Mouse (Mus musculus): ENCODE measurements around the gene Ksr2.

DNA sequence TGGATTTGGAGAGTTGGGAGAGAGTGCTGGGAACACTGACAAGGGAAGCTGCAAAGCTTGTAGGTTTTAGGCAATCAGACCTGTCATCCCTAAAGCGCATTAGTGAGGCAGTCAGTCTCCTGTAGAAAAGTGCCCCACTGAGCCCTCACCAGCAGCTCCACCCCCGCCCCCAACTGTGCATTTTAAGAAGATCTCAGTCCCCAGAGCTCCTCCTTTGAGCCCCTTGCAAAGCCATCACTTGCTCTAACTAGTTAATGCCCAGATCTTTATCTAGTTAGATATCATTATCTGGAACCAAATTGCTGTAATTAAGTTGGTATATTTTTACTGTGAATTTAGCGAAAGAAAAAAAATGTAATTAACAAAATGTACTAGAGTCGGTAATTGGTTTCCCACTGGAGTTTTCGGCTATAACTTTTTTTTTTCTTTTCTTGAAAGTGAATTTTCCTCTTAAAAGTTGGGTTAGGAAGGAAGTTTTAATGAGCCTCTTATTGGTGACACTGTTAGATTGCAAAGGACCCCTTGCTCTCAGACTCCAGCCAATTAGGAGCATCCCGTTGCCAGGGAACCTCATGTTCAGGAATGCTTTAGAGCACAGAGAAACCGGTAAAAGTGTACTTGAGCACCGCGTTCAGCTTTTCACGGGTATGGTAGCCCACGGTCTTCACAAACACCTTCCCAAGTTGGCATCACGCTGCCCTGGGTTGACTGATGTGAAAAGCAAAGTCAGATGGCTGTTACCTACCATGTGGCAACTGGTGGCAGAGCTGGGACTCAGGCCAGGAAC, 344.1 kb downstream of the Ksr2 start:
- TF ChIP-seq MAX (IDR thresholded peaks at IDR 0.05; ENCODE audit: low read length) (no peak), TCF12 (IDR thresholded peaks at IDR 0.05; ENCODE audit: low read depth, low read length) (no peak)
